Mouse (Mus musculus) macrophage (primary cell): ENCODE measurements around the gene Pomc. TPM values are rescaled to one million over a fixed set of nuclear protein-coding genes. Genes with fewer than 3 reads are reported as not detected.
A peak's percentile ranks its signal among the peaks of the same experiment; 100 is the strongest.
"Not testable (repeated sequence)": the region's sequence is repeated elsewhere in the genome, so short reads cannot be mapped to it uniquely, and the experiment has no call there.

Experiments
- H3K27ac ChIP-seq: fragments of 350-480 bp; formaldehyde crosslinking; 2 replicates; pipeline ENCODE4 v1.9.0; 2021
- H3K36me3 ChIP-seq: fragments of 350-480 bp; formaldehyde crosslinking; 2 replicates; pipeline ENCODE4 v1.9.0; 2021; ENCODE audit errors: inconsistent target
- H3K4me3 ChIP-seq: fragments of 350-480 bp; formaldehyde crosslinking; 2 replicates; pipeline ENCODE4 v1.9.0; 2021; ENCODE audit errors: inconsistent target
- H3K79me2 ChIP-seq: fragments of 350-480 bp; formaldehyde crosslinking; 2 replicates; pipeline ENCODE4 v1.9.0; 2021; ENCODE audit errors: inconsistent target
- WGBS: methylation state at CpG from one replicate; pipeline ENCODE4 v1.1.7; 2026; ENCODE audit warnings: inconsistent platforms; ENCODE audit not compliant: missing documents; 5-methylcytosine and 5-hydroxymethylcytosine counted together
- polyA plus RNA-seq: library from polyadenylated mRNA; stranded (reverse); fragments of 250-400 nt; gene quantifications from 3 replicates; pipeline ENCODE4 v1.2.4, GENCODE M21; 2018; ENCODE audit warnings: inconsistent platforms
- total RNA-seq, 78 experiments: library from RNA; depleted of rRNA; stranded (reverse); fragments of 250-400 nt; gene quantifications; 1 replicate in 9 of 78; 2 replicates in 24 of 78; 3 replicates in 43 of 78; 4 replicates in 2 of 78; pipeline ENCODE4 v1.2.4; 2018; ENCODE audit warnings: inconsistent platforms in 56 of 78

Gene Pomc
- under 1 TPM in 3 of 26 experiments, not detected in 23; 0.67 to 0.91 (median 0.90) TPM for total RNA-seq (2018; cell fraction: chromatin; rRNA removed)
- under 1 TPM in 14 of 26 experiments, not detected in 12; 0.12 to 0.47 (median 0.23) TPM for total RNA-seq (2018; cell fraction: cytosol; rRNA removed)
- total RNA-seq (2018; cell fraction: nucleus; rRNA removed), result 1 to 10 TPM in 2 of 26 experiments, under 1 TPM in 9, not detected in 15; 0.76 to 1.6 (median 0.87) TPM
- polyA plus RNA-seq, result 0.37 TPM in 1 of 3 replicates, not detected in the others

- Histone ChIP-seq H3K4me3 (no peak within 1 kb of the TSS), H3K27ac (no peak within 1 kb of the TSS), H3K36me3 (no peaks in the 10 kb centered on the region), H3K79me2 (no peaks in the 10 kb centered on the region)
- WGBS, result 36% methylated on average over 22 of the region's 22 CpGs
Observed at GRCm38 (mm10) chr12:3954651-3955050, at the start of gene Pomc. TSS of gene Pomc (plus strand) at chr12:3954951.

GRCm38 (mm10) chr12:3905436-3905835 is 49.3 kb upstream of the Pomc start:
- H3K27ac ChIP-seq, result peak overlapping the region; percentile 10; the same call in 1 of the 2 replicates
- WGBS, result 96% methylated on average over 9 of the region's 9 CpGs
- peaks cover 20% of the 10 kb centered on the region; the same call in 1 of the 2 replicates for H3K79me2 ChIP-seq
- no peak overlapping the region for H3K4me3 ChIP-seq
- peaks cover 78% of the 10 kb centered on the region for H3K36me3 ChIP-seq

GRCm38 (mm10) chr12:3906308-3906707 is 48.4 kb upstream of the Pomc start:
- peaks cover 79% of the 10 kb centered on the region for H3K36me3 ChIP-seq
- H3K4me3 ChIP-seq, result no peak overlapping the region
- H3K79me2 ChIP-seq, result peaks cover 16% of the 10 kb centered on the region; the same call in 1 of the 2 replicates
- H3K27ac ChIP-seq, result peak overlapping the region; percentile 10

- 94% methylated on average over 4 of the region's 4 CpGs for WGBS
- H3K36me3 ChIP-seq, result peaks cover 72% of the 10 kb centered on the region
- H3K27ac ChIP-seq, result 0 out of 2 replicates have a peak overlapping the region, but pooled peaks have one; percentile 10
- no peak overlapping the region for H3K4me3 ChIP-seq
- H3K79me2 ChIP-seq, result peaks cover 9% of the 10 kb centered on the region; the same call in 1 of the 2 replicates
Observed at GRCm38 (mm10) chr12:3907008-3907407, 47.7 kb upstream of the Pomc start.

- Histone ChIP-seq H3K36me3 (peaks cover 68% of the 10 kb centered on the region), H3K27ac (no peak overlapping the region), H3K79me2 (peaks cover 5% of the 10 kb centered on the region; the same call in 1 of the 2 replicates), H3K4me3 (no peak overlapping the region)
- WGBS, result 95% methylated on average over 13 of the region's 13 CpGs
Observed at GRCm38 (mm10) chr12:3907418-3907817, 47.3 kb upstream of the Pomc start.

- Histone ChIP-seq H3K79me2 (no peaks in the 10 kb centered on the region), H3K27ac (no peak overlapping the region), H3K4me3 (no peak overlapping the region), H3K36me3 (peaks cover 46% of the 10 kb centered on the region)
- 93% methylated on average over 10 of the region's 10 CpGs for WGBS
Observed at GRCm38 (mm10) chr12:3910466-3911093, 44.2 kb upstream of the Pomc start.

- WGBS, result 90% methylated on average over 7 of the region's 7 CpGs
- peaks cover 33% of the 10 kb centered on the region for H3K36me3 ChIP-seq
- H3K79me2 ChIP-seq, result no peaks in the 10 kb centered on the region
- no peak overlapping the region for H3K4me3 ChIP-seq
- H3K27ac ChIP-seq, result no peak overlapping the region
Observed at GRCm38 (mm10) chr12:3911831-3912348, 42.9 kb upstream of the Pomc start.

- no peaks in the 10 kb centered on the region for H3K79me2 ChIP-seq
- H3K4me3 ChIP-seq, result no peak overlapping the region
- peaks cover 4% of the 10 kb centered on the region; the same call in 1 of the 2 replicates for H3K36me3 ChIP-seq
- no peak overlapping the region for H3K27ac ChIP-seq
- WGBS, result 100% methylated on average over 3 of the region's 3 CpGs
Observed at GRCm38 (mm10) chr12:3915852-3916251, 38.9 kb upstream of the Pomc start.

- H3K79me2 ChIP-seq, result no peaks in the 10 kb centered on the region
- no peak overlapping the region for H3K27ac ChIP-seq
- WGBS, result 58% methylated on average over 14 of the region's 14 CpGs
- no peak overlapping the region for H3K4me3 ChIP-seq
- no peaks in the 10 kb centered on the region for H3K36me3 ChIP-seq
Observed at GRCm38 (mm10) chr12:3917668-3918341, 36.9 kb upstream of the Pomc start.

- Histone ChIP-seq H3K27ac (no peak overlapping the region), H3K79me2 (no peaks in the 10 kb centered on the region), H3K36me3 (no peaks in the 10 kb centered on the region), H3K4me3 (no peak overlapping the region)
- WGBS, result 73% methylated on average over 3 of the region's 3 CpGs
Observed at GRCm38 (mm10) chr12:3918577-3918976, 36.2 kb upstream of the Pomc start.

GRCm38 (mm10) chr12:3919423-3919822 is 35.3 kb upstream of the Pomc start:
- H3K27ac ChIP-seq, result no peak overlapping the region
- 89% methylated on average over 3 of the region's 3 CpGs for WGBS
- no peaks in the 10 kb centered on the region for H3K79me2 ChIP-seq
- H3K4me3 ChIP-seq, result no peak overlapping the region
- no peaks in the 10 kb centered on the region for H3K36me3 ChIP-seq

- 0% methylated on average over 1 of the region's 1 CpGs for WGBS
- Histone ChIP-seq H3K36me3 (no peaks in the 10 kb centered on the region), H3K4me3 (no peak overlapping the region), H3K27ac (no peak overlapping the region), H3K79me2 (no peaks in the 10 kb centered on the region)
Observed at GRCm38 (mm10) chr12:3926127-3926526, 28.6 kb upstream of the Pomc start.

GRCm38 (mm10) chr12:3928841-3929240 is 25.9 kb upstream of the Pomc start:
- 82% methylated on average over 2 of the region's 3 CpGs for WGBS

GRCm38 (mm10) chr12:3930090-3930865 is 24.5 kb upstream of the Pomc start:
- H3K27ac ChIP-seq, H3K4me3 ChIP-seq, H3K79me2 ChIP-seq, H3K36me3 ChIP-seq: not testable (repeated sequence)
- WGBS, result 91% methylated on average over 13 of the region's 47 CpGs

More at GRCm38 (mm10) chr12:3928841-3929240, 25.9 kb upstream of the Pomc start:
- Histone ChIP-seq H3K36me3 (no peaks in the 10 kb centered on the region), H3K79me2 (no peaks in the 10 kb centered on the region), H3K27ac (no peak overlapping the region), H3K4me3 (no peak overlapping the region)
